Mouse (Mus musculus): ENCODE measurements around the gene Tmtc2.

DNA sequence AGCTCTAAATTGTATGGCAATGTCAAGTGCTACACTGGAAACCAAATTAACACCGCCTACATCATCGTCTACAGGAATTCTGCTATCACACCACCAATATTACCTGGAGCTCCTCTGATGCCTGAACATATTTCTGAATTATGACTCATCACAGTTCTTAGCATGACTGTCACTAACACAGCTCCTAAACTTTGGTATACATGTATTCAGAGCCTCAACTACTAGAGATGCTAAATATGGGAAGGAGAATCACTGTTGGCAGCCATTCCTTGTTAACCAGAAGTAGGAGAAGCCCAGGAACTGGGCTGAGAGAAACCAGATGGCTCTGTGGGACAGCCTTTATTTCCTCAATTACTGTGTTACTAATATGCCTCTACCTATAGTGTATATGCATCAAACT is 382.2 kb downstream of the Tmtc2 start:
- TF ChIP-seq CTCF (IDR thresholded peaks at IDR 0.05; ENCODE audit: low read depth), result no peak
- no peak for TF ChIP-seq EP300 (IDR thresholded peaks at IDR 0.05; ENCODE audit: low read depth)
